Mouse (Mus musculus) stomach, embryonic 14.5 days (tissue): ENCODE measurements around the gene Met. TPM values are rescaled to one million over a fixed set of nuclear protein-coding genes. Genes with fewer than 3 reads are reported as not detected.

Experiments
- ATAC-seq: fragments of 200-750 bp; cut with Nextera tagmentation; 2 replicates; pipeline ENCODE4 v1.8.0; 2017; ENCODE audit warnings: low read depth, moderate TSS enrichment; ENCODE audit not compliant: insufficient number of reproducible peaks, insufficient read depth, low FRiP score
- H3K27ac ChIP-seq: fragments of 300-500 bp; sonication (generic); 2 replicates; pipeline ENCODE4 v1.5.1; 2014; ENCODE audit warnings: mild to moderate bottlenecking, low read length, moderate library complexity, mixed read lengths
- H3K27me3 ChIP-seq: fragments of 300-500 bp; sonication (generic); 2 replicates; pipeline ENCODE4 v1.6.1; 2014; ENCODE audit warnings: low read length, control low read depth, mixed read lengths; ENCODE audit not compliant: control insufficient read depth, insufficient read depth
- H3K36me3 ChIP-seq: fragments of 300-500 bp; sonication (generic); 2 replicates; pipeline ENCODE4 v1.6.1; 2014; ENCODE audit warnings: mild to moderate bottlenecking, control low read depth, low read length, moderate library complexity, mixed read lengths; ENCODE audit not compliant: control insufficient read depth, insufficient read depth
- H3K4me1 ChIP-seq: fragments of 300-500 bp; sonication (generic); 2 replicates; pipeline ENCODE4 v1.6.1; 2014; ENCODE audit warnings: low read length, control low read depth, mixed read lengths; ENCODE audit not compliant: control insufficient read depth, insufficient read depth
- H3K4me2 ChIP-seq: fragments of 300-500 bp; sonication (generic); replicated peaks from 2 replicates; pipeline ENCODE4 v1.6.1; 2014; ENCODE audit warnings: low read depth, low read length, control low read depth
- H3K4me3 ChIP-seq: fragments of 300-500 bp; sonication (generic); 2 replicates; pipeline ENCODE4 v1.5.1; 2014; ENCODE audit warnings: low read depth, low read length, control low read depth
- H3K9ac ChIP-seq: fragments of 300-500 bp; sonication (generic); replicated peaks from 2 replicates; pipeline ENCODE4 v1.6.1; 2014; ENCODE audit warnings: low read depth, mild to moderate bottlenecking, control low read depth, low read length, moderate library complexity, mixed read lengths
- H3K9me3 ChIP-seq: fragments of 300-500 bp; sonication (generic); 2 replicates; pipeline ENCODE4 v1.6.1; 2016; ENCODE audit warnings: low read depth, low read length, control low read depth; ENCODE audit not compliant: control insufficient read depth
- WGBS: fragments of 180-500 bp; shearing (Covaris S2); extraction: QIAGEN DNeasy Blood & Tissue Kit; methylation state at CpG from one replicate; pipeline ENCODE4 v1.1.7; 2014; 5-methylcytosine and 5-hydroxymethylcytosine counted together
- polyA plus RNA-seq: library from polyadenylated mRNA; unstranded; fragments of >200 nt; fragmentation: Nextera tagmentation; extraction: Ambion mirVana; gene quantifications from 2 replicates; pipeline ENCODE4 v1.2.1, GENCODE M21; 2014

Gene Met
- polyA plus RNA-seq, 1 experiment from 2014 or later, result 15.8 TPM

DNA sequence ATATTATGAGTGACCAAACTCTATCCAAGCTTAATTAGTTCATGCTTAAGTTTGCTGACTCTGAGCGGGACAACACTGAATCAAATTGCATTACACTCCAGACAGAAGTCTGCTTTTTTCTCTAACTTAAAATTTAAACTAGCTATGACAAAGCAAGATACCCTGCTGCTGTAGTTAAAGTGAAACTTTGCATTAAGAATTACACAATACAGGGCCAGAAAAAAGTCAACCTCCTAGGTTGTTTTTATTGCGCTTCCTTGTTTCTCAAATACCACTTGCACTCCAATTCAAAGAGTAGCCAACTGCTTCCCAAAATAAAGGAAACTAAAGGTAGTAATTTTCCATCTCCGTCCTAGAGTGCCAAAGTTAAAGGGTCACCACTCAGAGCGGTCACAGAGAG lies 33.8 kb downstream of the Met start:
- Histone ChIP-seq H3K9me3 (no peaks in the 10 kb centered on the region), H3K27ac (no peak overlapping the region), H3K27me3 (no peaks in the 10 kb centered on the region), H3K36me3 (no peaks in the 10 kb centered on the region), H3K4me2 (no peak overlapping the region), H3K4me1 (no peaks in the 10 kb centered on the region), H3K9ac (no peak overlapping the region), H3K4me3 (no peak overlapping the region)
- 77% methylated on average over 4 of the region's 4 CpGs for WGBS
- ATAC-seq, result no peak

DNA sequence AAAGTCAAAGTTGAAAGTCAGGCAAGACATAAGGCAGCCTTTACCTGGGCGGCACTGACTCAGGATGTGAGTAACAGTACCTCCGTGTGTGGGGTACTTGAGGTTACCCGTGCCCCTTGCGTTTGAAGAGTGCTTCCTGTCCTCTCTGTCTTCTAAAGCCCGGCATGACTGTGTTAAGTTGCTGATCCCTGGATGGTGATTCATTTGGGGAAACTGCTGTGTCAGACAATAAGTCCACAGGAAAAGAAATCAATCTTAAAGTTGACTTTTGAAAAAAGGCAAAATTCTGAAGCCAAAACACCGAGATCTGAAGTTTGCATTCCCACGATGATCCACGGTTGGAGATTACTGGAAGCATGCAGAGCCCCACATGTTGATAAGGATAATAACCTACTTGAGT lies 35.2 kb downstream of the Met start:
- Histone ChIP-seq H3K9me3 (no peaks in the 10 kb centered on the region), H3K4me3 (no peak overlapping the region), H3K4me2 (no peak overlapping the region), H3K36me3 (no peaks in the 10 kb centered on the region), H3K27me3 (no peaks in the 10 kb centered on the region), H3K27ac (no peak overlapping the region), H3K4me1 (no peaks in the 10 kb centered on the region), H3K9ac (no peak overlapping the region)
- 52% methylated on average over 8 of the region's 8 CpGs for WGBS
- ATAC-seq, result no peak

DNA sequence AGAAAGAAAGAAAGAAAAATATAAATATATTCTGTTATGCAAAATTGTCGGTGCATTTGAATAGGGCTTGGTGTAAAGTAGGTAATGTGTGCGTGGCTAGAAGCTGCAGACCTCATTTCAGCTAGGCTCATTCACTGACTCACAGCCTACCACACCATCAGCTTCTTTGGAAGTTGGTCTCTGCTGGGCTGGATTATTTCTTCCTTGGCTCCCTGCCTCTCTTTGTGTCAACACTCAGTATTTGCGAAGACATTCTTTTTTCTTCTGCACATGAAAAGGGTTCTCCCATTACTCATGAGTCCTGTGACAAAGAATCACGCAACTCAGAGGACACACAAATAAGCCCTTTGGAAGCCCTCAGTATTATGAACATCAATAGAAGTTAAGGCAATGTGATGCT lies 37.8 kb downstream of the Met start:
- no peak overlapping the region for H3K27ac ChIP-seq
- H3K9ac ChIP-seq, result no peak overlapping the region
- no peaks in the 10 kb centered on the region for H3K4me1 ChIP-seq
- no peaks in the 10 kb centered on the region for H3K27me3 ChIP-seq
- no peaks in the 10 kb centered on the region for H3K9me3 ChIP-seq
- H3K4me2 ChIP-seq, result no peak overlapping the region
- no peak overlapping the region for H3K4me3 ChIP-seq
- 62% methylated on average over 4 of the region's 4 CpGs for WGBS
- no peaks in the 10 kb centered on the region for H3K36me3 ChIP-seq
- no peak for ATAC-seq

DNA sequence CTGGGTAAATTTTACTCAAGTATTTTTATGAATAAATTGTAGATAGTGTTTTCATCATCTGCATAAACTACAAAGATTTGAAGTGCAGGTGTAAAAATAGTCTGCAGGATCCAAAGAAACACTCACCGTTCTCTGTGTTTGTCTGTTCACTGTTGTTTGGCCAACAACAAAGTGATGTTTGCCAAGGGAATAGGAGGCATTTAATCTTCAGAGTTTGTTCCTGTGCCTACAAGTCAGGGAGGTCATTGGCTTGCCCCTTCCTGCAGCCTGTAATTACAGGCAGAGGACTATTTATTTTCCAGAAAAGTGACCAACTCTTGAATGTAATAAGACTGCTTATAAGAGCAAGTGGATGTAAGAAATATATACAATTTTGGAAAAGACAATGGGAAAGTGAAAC lies 38.7 kb downstream of the Met start:
- no peaks in the 10 kb centered on the region for H3K27me3 ChIP-seq
- no peak overlapping the region for H3K4me3 ChIP-seq
- no peak for ATAC-seq
- H3K4me1 ChIP-seq, result no peaks in the 10 kb centered on the region
- no peaks in the 10 kb centered on the region for H3K9me3 ChIP-seq
- H3K36me3 ChIP-seq, result no peaks in the 10 kb centered on the region
- no peak overlapping the region for H3K4me2 ChIP-seq
- 58% methylated on average over 1 of the region's 1 CpGs for WGBS
- H3K27ac ChIP-seq, result no peak overlapping the region
- no peak overlapping the region for H3K9ac ChIP-seq

DNA sequence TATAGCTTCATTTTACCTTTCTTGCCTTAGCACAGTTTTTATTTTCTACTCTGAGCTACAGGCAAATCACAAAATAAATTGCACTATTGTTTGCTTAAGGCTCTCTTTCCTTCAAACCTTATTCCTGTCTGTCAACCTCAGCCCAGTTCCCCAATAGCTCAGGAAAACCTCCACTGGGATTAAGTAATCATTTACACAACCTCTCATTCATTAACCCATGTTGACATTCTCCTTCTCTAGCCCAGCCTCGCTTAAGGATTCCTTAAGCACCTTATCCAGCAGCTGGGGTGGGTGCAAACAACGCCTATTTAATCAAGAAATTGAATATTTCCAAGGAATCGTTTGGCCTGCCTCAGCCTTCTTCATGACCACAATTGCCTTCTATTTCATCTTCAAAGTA lies 40.1 kb downstream of the Met start:
- no peaks in the 10 kb centered on the region for H3K9me3 ChIP-seq
- ATAC-seq, result peak; percentile 74; the same call in 1 of the 2 replicates
- 0 out of 2 replicates have a peak overlapping the region, but pooled peaks have one; percentile 2 for H3K27ac ChIP-seq
- no peaks in the 10 kb centered on the region for H3K4me1 ChIP-seq
- no peak overlapping the region for H3K9ac ChIP-seq
- no peaks in the 10 kb centered on the region for H3K36me3 ChIP-seq
- WGBS, result 47% methylated on average over 3 of the region's 3 CpGs
- H3K4me3 ChIP-seq, result no peak overlapping the region
- no peaks in the 10 kb centered on the region for H3K27me3 ChIP-seq
- H3K4me2 ChIP-seq, result no peak overlapping the region

DNA sequence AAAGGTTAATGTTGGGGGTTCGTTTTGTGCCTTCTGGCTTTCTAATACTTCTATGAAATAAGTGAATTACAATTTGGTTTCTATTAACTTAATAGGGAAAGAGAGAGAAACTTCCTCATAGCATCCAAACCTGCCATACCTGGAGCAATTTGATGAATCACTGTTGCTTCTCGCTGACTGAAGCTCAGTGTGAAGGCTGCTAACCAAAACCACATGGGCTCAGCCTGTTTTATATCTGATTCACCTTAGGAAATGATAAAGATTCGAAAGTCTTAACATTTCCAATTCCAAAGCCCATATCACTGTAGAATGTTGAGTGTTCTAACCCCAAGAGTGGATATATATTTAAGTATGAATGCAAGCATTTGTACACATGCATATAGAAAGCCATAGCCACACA lies 41.9 kb downstream of the Met start:
- Histone ChIP-seq H3K4me2 (no peak overlapping the region), H3K4me3 (no peak overlapping the region), H3K27me3 (no peaks in the 10 kb centered on the region), H3K36me3 (no peaks in the 10 kb centered on the region), H3K4me1 (no peaks in the 10 kb centered on the region), H3K27ac (no peak overlapping the region), H3K9ac (no peak overlapping the region), H3K9me3 (no peaks in the 10 kb centered on the region)
- ATAC-seq, result no peak
- WGBS, result 79% methylated on average over 3 of the region's 3 CpGs

DNA sequence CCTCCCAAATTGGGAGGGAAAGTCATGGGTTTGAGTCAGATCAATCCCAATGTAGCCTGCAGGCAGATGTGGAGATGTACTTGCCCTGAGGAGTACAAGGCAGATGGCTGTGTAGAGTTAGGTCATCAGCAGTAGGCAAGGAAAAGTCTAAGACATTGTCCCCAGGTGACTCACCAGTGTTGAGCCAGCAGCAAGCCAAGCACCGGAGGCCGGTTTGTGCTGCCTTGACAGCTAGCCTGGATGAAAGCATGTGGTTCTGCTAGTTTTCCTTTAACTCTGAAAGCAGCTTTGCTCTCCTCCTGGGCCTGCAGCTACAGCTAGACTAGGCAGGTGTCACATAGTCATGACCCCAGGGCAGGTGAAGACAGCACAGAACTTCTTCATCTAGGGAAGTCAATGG lies 43.2 kb downstream of the Met start:
- Histone ChIP-seq H3K4me2 (no peak overlapping the region), H3K36me3 (no peaks in the 10 kb centered on the region), H3K4me1 (no peaks in the 10 kb centered on the region), H3K27ac (no peak overlapping the region), H3K9me3 (no peaks in the 10 kb centered on the region), H3K9ac (no peak overlapping the region), H3K27me3 (no peaks in the 10 kb centered on the region), H3K4me3 (no peak overlapping the region)
- 0 out of 2 replicates have a peak, but pooled peaks have one; percentile 44 for ATAC-seq
- 69% methylated on average over 2 of the region's 2 CpGs for WGBS

DNA sequence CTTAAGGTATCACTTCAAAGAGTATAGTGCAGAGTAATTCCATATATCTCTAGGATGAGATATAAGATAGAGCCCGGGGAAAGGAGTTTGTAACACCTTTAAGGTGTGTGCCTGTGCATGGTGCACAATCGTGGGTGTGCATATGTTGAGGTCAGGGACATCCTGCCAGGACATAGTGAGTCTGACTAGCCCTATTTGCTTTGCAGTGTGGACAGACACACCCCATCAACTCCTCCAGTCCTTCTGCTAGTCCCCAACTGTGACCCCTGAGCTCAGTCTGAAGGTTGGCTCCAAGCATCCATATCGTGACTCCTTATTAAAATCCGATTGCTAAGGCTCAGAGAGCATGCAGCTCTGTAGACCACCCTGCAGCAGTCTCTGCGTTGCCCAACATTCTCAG lies 44.6 kb downstream of the Met start:
- Histone ChIP-seq H3K9ac (no peak overlapping the region), H3K9me3 (no peaks in the 10 kb centered on the region), H3K4me1 (no peaks in the 10 kb centered on the region), H3K4me2 (no peak overlapping the region), H3K4me3 (no peak overlapping the region), H3K27me3 (no peaks in the 10 kb centered on the region), H3K27ac (no peak overlapping the region), H3K36me3 (no peaks in the 10 kb centered on the region)
- ATAC-seq, result no peak
- WGBS, result 60% methylated on average over 5 of the region's 5 CpGs

DNA sequence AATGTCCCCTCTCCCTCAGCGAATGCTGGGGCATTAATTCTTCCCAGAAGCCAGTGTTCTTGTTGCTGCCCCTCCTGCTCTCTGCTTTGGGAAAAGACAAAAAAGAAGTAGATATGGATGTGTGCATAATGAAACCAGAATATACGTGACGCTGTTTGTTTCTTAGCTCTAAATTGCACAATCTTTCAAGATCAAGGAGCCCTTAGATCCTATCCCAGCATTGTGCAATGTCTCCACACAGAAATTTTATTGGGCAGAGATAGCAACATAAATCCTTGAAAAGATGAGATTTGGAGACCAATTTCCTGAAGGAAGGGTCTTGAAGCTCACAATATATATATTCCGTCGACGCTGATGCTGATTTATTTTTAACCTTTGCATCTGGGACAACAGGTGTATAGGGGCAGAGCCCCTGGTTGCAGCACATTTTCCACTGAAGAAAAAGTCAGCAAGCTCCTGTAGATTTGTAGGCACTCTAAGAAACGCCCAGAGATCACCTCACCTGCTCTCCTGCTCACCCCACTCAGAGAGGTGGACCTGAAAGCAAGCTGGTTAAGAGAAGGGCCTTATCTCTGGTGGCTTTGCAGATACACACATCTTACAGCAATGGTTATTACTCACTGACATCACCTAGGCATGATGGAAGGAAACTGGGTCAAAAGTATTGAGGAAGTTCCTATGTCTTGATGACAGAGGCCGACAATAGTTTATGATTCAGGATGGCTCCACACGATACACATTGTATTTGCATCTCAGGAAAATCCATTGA lies 45.2 kb downstream of the Met start:
- no peaks in the 10 kb centered on the region for H3K4me1 ChIP-seq
- 76% methylated on average over 9 of the region's 9 CpGs for WGBS
- no peaks in the 10 kb centered on the region for H3K27me3 ChIP-seq
- no peaks in the 10 kb centered on the region for H3K9me3 ChIP-seq
- ATAC-seq, result no peak
- H3K27ac ChIP-seq, result no peak overlapping the region
- no peak overlapping the region for H3K4me3 ChIP-seq
- H3K9ac ChIP-seq, result no peak overlapping the region
- no peak overlapping the region for H3K4me2 ChIP-seq
- H3K36me3 ChIP-seq, result no peaks in the 10 kb centered on the region
